Mouse (Mus musculus) kidney, embryonic 14.5 days (tissue): ENCODE data around the gene Washc2. TPM values are rescaled to one million over a fixed set of nuclear protein-coding genes. Genes with fewer than 3 reads are reported as not detected.
"Not testable (repeated sequence)": the region's sequence is repeated elsewhere in the genome, so short reads cannot be mapped to it uniquely, and the experiment has no call there.

Experiments
- ATAC-seq: fragments of 200-750 bp; cut with Nextera tagmentation; 2 replicates; pipeline ENCODE4 v1.8.0; 2017; ENCODE audit warnings: moderate number of reproducible peaks, mild to moderate bottlenecking, moderate TSS enrichment, moderate library complexity; ENCODE audit not compliant: low FRiP score, low TSS enrichment
- H3K27ac ChIP-seq: fragments of 300-500 bp; sonication (generic); 2 replicates; pipeline ENCODE4 v1.5.1; 2014; ENCODE audit warnings: low read depth, mild to moderate bottlenecking, low read length, moderate library complexity, mixed read lengths
- H3K27me3 ChIP-seq: fragments of 300-500 bp; sonication (generic); 2 replicates; pipeline ENCODE4 v1.6.1; 2014; ENCODE audit warnings: mild to moderate bottlenecking, low read length; ENCODE audit not compliant: control insufficient read depth, insufficient read depth
- H3K36me3 ChIP-seq: fragments of 300-500 bp; sonication (generic); 2 replicates; pipeline ENCODE4 v1.6.1; 2014; ENCODE audit warnings: low read length, mixed read lengths; ENCODE audit not compliant: control insufficient read depth, insufficient read depth
- H3K4me1 ChIP-seq: fragments of 300-500 bp; sonication (generic); 2 replicates; pipeline ENCODE4 v1.6.1; 2014; ENCODE audit warnings: low read length, mixed read lengths; ENCODE audit not compliant: control insufficient read depth, insufficient read depth
- H3K4me2 ChIP-seq: fragments of 300-500 bp; sonication (generic); replicated peaks from 2 replicates; pipeline ENCODE4 v1.6.1; 2014; ENCODE audit warnings: low read depth, mild to moderate bottlenecking, low read length
- H3K4me3 ChIP-seq: fragments of 300-500 bp; sonication (generic); 2 replicates; pipeline ENCODE4 v1.5.1; 2014; ENCODE audit warnings: mild to moderate bottlenecking, low read length
- H3K9ac ChIP-seq: fragments of 300-500 bp; sonication (generic); 2 replicates; pipeline ENCODE4 v1.6.1; 2014; ENCODE audit warnings: low read depth, mild to moderate bottlenecking, low read length, moderate library complexity
- H3K9me3 ChIP-seq: fragments of 300-500 bp; sonication (generic); 2 replicates; pipeline ENCODE4 v1.6.1; 2016; ENCODE audit warnings: low read length; ENCODE audit not compliant: control insufficient read depth
- WGBS: fragments of 180-500 bp; shearing (Covaris S2); extraction: QIAGEN DNeasy Blood & Tissue Kit; methylation state at CpG from one replicate; pipeline ENCODE4 v1.1.7; 2014; 5-methylcytosine and 5-hydroxymethylcytosine counted together
- polyA plus RNA-seq: library from polyadenylated mRNA; unstranded; fragments of >200 nt; fragmentation: Nextera tagmentation; extraction: Ambion mirVana; gene quantifications from 2 replicates; pipeline ENCODE4 v1.2.1, GENCODE M21; 2014

Gene Washc2
- polyA plus RNA-seq = 28.4 and 58.6 TPM in 2 replicates

DNA sequence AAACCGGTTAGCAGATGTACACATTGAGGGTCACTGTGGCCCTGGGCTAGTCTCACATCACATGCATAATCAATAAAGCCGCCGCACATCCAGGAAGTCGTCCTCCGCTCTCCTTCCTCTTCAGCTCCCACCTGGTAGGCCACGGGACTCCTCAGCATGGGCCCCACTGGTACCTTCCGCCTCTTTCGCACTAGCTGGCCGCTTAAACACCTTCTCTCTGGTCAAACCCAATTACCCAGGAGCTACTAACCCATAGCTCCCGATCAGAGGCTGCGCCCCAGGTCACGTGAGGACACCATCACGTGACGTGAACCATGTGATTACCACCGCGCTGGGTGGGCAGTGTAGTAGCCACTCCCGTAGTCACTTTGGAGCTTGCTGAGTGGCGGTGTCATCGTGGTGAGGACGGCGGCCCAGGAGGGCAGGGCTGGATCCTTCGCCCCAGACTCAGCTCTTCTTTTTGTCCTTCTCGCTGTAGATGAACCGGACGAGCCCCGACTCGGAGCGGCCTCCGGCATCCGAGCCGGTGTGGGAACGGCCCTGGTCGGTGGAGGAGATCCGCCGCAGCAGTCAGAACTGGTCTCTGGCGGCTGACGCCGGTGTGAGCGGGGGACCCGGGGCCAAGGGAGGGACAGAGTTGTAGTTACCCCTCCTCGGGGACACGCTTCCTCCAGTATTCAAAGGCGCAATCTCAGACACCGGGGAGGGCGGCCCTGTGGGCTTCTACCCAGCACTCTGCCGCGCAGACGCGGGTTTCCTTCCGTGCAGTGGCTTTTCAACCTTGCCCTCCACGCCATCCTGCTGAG lies at the start of gene Washc2:
Washc2 (plus strand) TSS at position 310 of the 806 bp plus-strand sequence.
- peaks cover 26% of the 10 kb centered on the region for H3K36me3 ChIP-seq
- ATAC-seq = peak; percentile 99
- no peaks in the 10 kb centered on the region for H3K4me1 ChIP-seq
- H3K9me3 ChIP-seq = no peaks in the 10 kb centered on the region
- H3K27me3 ChIP-seq = no peaks in the 10 kb centered on the region
- peak within 1 kb of the TSS; percentile 86 for H3K4me2 ChIP-seq
- peak within 1 kb of the TSS; percentile 80 for H3K27ac ChIP-seq
- under 1% methylated on average over 50 of the region's 51 CpGs for WGBS
- peak within 1 kb of the TSS; percentile 86 for H3K9ac ChIP-seq
- H3K4me3 ChIP-seq = peak within 1 kb of the TSS; percentile 82

DNA sequence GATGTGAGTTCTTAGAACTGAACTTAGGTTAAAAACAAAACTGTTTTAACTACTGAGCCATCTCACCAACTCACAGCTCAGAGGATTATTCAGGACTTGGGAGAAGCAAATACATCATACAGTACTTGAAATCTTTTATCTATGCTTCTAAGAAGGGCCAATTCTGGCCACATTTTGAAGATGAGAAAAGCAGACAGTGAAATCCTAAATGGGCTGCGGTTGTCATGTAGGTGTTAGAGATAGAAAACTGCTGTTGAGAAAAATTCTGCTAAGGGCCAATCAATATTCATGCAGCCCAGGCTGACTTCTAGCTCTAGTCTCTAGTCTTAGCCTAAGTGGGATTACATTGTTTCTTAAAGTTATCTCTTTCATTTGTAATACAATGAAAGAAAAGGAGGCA lies 41.5 kb upstream of the Washc2 start:
- whole genome bisulfite sequencing = 93% methylated on average over 1 of the region's 1 CpGs

DNA sequence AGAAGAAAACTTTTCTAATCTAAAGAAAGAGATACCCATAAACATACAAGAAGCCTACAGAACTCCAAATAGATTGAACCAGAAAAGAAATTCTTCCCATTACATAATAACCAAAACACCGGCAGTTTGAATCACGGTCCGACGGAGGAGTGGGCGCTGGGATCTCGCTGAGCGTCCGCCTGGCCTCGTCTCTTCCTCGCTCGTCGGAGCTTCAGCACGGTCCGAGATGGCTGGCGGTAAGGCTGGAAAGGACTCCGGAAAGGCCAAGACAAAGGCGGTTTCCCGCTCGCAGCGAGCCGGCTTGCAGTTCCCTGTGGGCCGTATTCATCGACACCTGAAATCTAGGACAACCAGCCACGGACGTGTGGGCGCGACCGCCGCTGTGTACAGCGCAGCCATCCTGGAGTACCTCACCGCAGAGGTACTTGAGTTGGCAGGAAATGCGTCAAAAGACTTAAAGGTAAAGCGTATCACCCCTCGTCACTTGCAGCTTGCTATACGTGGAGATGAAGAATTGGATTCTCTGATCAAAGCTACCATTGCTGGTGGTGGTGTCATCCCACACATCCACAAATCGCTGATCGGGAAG lies 34.2 kb upstream of the Washc2 start:
- not testable (repeated sequence) for H3K36me3 ChIP-seq, H3K9ac ChIP-seq, H3K27me3 ChIP-seq, H3K27ac ChIP-seq, H3K4me2 ChIP-seq, H3K4me3 ChIP-seq, H3K4me1 ChIP-seq, H3K9me3 ChIP-seq
- WGBS = 78% methylated on average over 37 of the region's 37 CpGs
- ATAC-seq = 0 out of 2 replicates have a peak, but pooled peaks have one; percentile 20

More for the DNA sequence above, 41.5 kb upstream of the Washc2 start:
- H3K27ac ChIP-seq = no peak overlapping the region
- peaks cover 5% of the 10 kb centered on the region; the same call in 1 of the 2 replicates for H3K36me3 ChIP-seq
- H3K4me1 ChIP-seq = no peaks in the 10 kb centered on the region
- no peak overlapping the region for H3K4me3 ChIP-seq
- H3K9me3 ChIP-seq = no peaks in the 10 kb centered on the region
- H3K27me3 ChIP-seq = no peaks in the 10 kb centered on the region
- H3K4me2 ChIP-seq = no peak overlapping the region
- no peak overlapping the region for H3K9ac ChIP-seq
- no peak for ATAC-seq

DNA sequence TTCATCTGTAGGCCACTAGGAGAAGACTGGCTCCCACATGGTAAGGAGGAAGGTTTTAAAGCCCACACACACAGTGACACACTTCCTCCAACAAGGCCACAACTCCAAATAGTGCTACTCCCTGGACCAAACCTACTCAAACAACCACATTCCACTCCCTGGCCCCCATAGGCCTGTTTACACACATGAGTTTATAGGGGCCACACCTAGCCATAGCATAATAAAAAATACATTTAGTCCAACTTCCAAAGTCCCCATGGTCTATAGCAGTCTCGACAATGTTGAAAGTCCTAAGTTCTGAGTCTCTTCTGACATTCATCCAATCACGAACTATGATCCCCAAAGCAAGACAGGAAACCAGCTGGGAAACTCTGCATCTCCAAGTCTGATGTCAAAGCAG lies 29.5 kb upstream of the Washc2 start:
- no peak overlapping the region for H3K4me2 ChIP-seq
- H3K4me1 ChIP-seq = no peaks in the 10 kb centered on the region
- no peak for ATAC-seq
- no peaks in the 10 kb centered on the region for H3K9me3 ChIP-seq
- 95% methylated on average over 2 of the region's 2 CpGs for WGBS
- H3K27me3 ChIP-seq = no peaks in the 10 kb centered on the region
- no peaks in the 10 kb centered on the region for H3K36me3 ChIP-seq
- no peak overlapping the region for H3K9ac ChIP-seq
- no peak overlapping the region for H3K27ac ChIP-seq
- H3K4me3 ChIP-seq = no peak overlapping the region

DNA sequence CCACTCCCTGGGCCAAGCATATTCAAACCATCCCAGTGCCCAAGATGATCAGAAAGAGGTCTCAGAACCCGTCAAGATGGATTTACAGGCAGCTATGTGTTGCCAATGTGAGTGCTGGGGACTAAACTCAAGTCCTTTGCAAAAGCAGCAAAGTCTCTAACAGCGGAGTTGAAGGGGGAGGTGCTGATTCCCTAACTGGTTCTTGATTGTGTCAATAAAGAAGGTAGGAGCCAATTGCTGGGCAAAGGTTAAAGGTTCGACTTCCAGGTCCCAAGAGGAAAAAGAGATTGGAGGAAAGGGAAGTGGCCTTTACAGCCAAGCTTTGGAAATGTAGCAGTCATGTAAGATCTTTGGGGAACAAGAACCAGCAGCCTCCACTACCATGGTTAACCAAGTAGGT lies 27.1 kb upstream of the Washc2 start:
- no peak overlapping the region for H3K9ac ChIP-seq
- 65% methylated on average over 3 of the region's 3 CpGs for WGBS
- no peak overlapping the region for H3K4me2 ChIP-seq
- H3K9me3 ChIP-seq = no peaks in the 10 kb centered on the region
- H3K27me3 ChIP-seq = no peaks in the 10 kb centered on the region
- H3K4me3 ChIP-seq = no peak overlapping the region
- no peaks in the 10 kb centered on the region for H3K4me1 ChIP-seq
- ATAC-seq = no peak
- H3K27ac ChIP-seq = no peak overlapping the region
- no peaks in the 10 kb centered on the region for H3K36me3 ChIP-seq

DNA sequence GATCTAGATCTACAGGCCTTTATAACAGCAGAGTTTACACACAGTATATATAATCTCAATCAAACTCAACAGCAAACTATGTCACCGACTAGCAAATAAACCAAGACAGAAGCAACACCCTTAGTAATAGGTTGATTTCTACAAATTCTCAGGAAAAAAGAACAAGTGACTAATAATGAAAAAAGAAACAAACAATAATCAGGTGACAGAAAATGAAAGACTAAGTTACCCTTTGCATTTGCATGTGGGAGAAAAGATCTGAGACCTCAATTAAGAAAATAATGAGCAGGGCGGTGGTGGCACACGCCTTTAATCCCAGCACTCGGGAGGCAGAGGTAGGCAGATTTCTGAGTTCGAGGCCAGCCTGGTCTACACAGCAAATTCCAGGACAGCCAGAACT lies 24.3 kb upstream of the Washc2 start:
- no peak overlapping the region for H3K4me3 ChIP-seq
- H3K9ac ChIP-seq = no peak overlapping the region
- H3K4me1 ChIP-seq = no peaks in the 10 kb centered on the region
- no peak for ATAC-seq
- H3K36me3 ChIP-seq = no peaks in the 10 kb centered on the region
- H3K27ac ChIP-seq = no peak overlapping the region
- WGBS = 90% methylated on average over 5 of the region's 5 CpGs
- H3K4me2 ChIP-seq = no peak overlapping the region
- H3K27me3 ChIP-seq = no peaks in the 10 kb centered on the region
- no peaks in the 10 kb centered on the region for H3K9me3 ChIP-seq

DNA sequence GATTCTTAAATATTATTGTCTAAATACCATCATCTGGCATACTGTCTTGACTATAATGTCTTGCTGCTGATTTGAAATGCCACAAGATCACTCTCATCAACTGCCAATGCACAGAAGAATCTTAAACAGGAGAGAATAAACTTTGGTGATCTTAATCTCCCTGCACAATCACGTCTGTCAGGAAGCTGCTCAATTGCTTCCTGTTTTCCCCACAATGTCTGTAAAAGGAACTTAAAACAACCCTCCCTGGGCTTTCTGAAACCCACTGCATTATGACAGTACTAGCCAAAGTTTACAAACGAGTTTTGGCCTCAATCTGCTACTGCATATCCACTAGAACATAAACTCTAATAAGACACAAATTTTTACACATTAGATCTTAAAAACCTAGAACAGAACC lies 21.4 kb upstream of the Washc2 start:
- no peaks in the 10 kb centered on the region for H3K36me3 ChIP-seq
- H3K9ac ChIP-seq = no peak overlapping the region
- H3K9me3 ChIP-seq = no peaks in the 10 kb centered on the region
- H3K27ac ChIP-seq = no peak overlapping the region
- H3K4me3 ChIP-seq = no peak overlapping the region
- H3K4me2 ChIP-seq = no peak overlapping the region
- WGBS = 31% methylated on average over 2 of the region's 2 CpGs
- H3K4me1 ChIP-seq = peaks cover 6% of the 10 kb centered on the region; the same call in 1 of the 2 replicates
- ATAC-seq = no peak
- H3K27me3 ChIP-seq = no peaks in the 10 kb centered on the region

DNA sequence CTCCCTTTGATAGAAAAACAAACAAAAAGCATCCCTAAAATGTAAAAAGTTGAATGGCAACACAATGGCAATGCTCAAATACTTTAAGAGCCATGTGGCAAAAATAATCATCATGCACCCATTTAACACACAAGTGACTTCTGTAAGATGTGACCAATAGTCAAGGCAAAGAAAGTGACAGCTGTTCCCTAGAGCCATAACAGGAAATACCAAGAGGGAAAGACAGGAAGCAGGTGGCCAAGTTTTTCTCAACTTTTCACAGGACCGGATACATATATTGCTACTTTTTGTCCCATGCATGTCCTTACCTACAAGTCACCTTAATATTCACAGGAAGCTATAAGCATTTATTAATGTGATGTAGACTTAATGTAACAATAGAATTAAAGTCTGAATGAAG lies 18.4 kb upstream of the Washc2 start:
- no peak overlapping the region for H3K27ac ChIP-seq
- WGBS = 65% methylated on average over 1 of the region's 1 CpGs
- no peak for ATAC-seq

DNA sequence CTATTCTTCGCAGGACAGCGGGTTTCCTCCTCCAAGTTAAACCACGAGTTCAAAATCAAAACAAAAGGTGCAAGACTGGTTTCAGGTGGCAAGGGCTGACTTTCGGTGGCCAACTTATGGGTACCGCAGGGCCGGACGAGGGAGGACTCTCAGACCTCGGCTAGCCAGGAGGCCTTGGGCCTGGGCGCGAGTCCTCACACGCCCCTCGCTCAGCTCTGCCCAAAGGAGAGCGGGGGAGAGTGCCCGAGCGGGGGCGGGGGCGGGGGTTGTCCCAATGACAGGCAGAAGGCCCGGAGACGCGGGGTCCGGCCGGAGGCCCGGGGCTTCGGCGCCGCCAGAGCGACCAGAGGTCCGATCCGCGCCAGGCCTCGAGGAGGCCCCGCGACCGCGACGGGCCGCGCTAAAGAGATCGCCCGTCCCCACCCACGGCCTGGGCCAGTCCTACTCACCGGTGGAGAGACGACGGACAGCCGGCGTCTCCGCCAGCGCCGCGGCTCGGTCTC lies 15.0 kb upstream of the Washc2 start:
- no peaks in the 10 kb centered on the region for H3K36me3 ChIP-seq
- WGBS = under 1% methylated on average over 40 of the region's 51 CpGs
- peak; percentile 88 for ATAC-seq
- peaks cover 12% of the 10 kb centered on the region; the same call in 1 of the 2 replicates for H3K4me1 ChIP-seq
- H3K9me3 ChIP-seq = no peaks in the 10 kb centered on the region
- H3K4me2 ChIP-seq = peak overlapping the region; percentile 85
- peak overlapping the region; percentile 88 for H3K9ac ChIP-seq
- H3K27ac ChIP-seq = peak overlapping the region; percentile 63
- H3K27me3 ChIP-seq = no peaks in the 10 kb centered on the region
- H3K4me3 ChIP-seq = peak overlapping the region; percentile 88

More for the DNA sequence above, 18.4 kb upstream of the Washc2 start:
- Histone ChIP-seq H3K9ac (no peak overlapping the region), H3K36me3 (no peaks in the 10 kb centered on the region), H3K9me3 (no peaks in the 10 kb centered on the region), H3K4me3 (no peak overlapping the region), H3K4me1 (peaks cover 12% of the 10 kb centered on the region; the same call in 1 of the 2 replicates), H3K4me2 (no peak overlapping the region), H3K27me3 (no peaks in the 10 kb centered on the region)
